Mouse (Mus musculus) MEL (cell line): ENCODE measurements around the gene Phgdh. TPM values are rescaled to one million over a fixed set of nuclear protein-coding genes. Genes with fewer than 3 reads are reported as not detected.
A peak's percentile ranks its signal among the peaks of the same experiment; 100 is the strongest.

ENCODE experiments used
- DNase-seq: peaks from one replicate; pipeline ENCODE4 v3.0.0; 2011; ENCODE audit warnings: low read depth, low spot score
- H3K27ac ChIP-seq: 2 replicates; pipeline ENCODE4 v1.5.1; 2012; ENCODE audit warnings: low read depth, mild to moderate bottlenecking, control low read depth, low read length, moderate library complexity; ENCODE audit not compliant: control insufficient read depth
- H3K27me3 ChIP-seq, 2 experiments: fragments of 150-350 bp in 1 of 2; sonication (generic) in 1 of 2; 2 replicates each; pipeline ENCODE4 v1.6.1; 2012; ENCODE audit warnings: low read length in 2 of 2, mild to moderate bottlenecking in 2 of 2, improper control_type of control experiment in 1 of 2, moderate library complexity in 1 of 2; ENCODE audit not compliant: insufficient read depth in 2 of 2, control insufficient read depth in 1 of 2
- H3K36me3 ChIP-seq, 2 experiments: 2 replicates each; pipeline ENCODE4 v1.6.1; 2012 to 2014; ENCODE audit warnings: low read length in 2 of 2, improper control_type of control experiment in 1 of 2, inconsistent platforms in 1 of 2, mild to moderate bottlenecking in 1 of 2; ENCODE audit not compliant: insufficient read depth in 2 of 2, control insufficient read depth in 1 of 2
- H3K4me1 ChIP-seq, 2 experiments: fragments of 150-350 bp in 1 of 2; sonication (generic) in 1 of 2; 2 replicates each; pipeline ENCODE4 v1.6.1; 2012; ENCODE audit warnings: low read length in 2 of 2, improper control_type of control experiment in 1 of 2, mild to moderate bottlenecking in 1 of 2; ENCODE audit not compliant: insufficient read depth in 2 of 2, control insufficient read depth in 1 of 2
- H3K4me3 ChIP-seq, 2 experiments: fragments of 150-350 bp in 1 of 2; sonication (generic) in 1 of 2; 2 replicates each; pipeline ENCODE4 v1.5.1; 2012; ENCODE audit warnings: low read depth in 2 of 2, low read length in 2 of 2, mild to moderate bottlenecking in 2 of 2, moderate library complexity in 2 of 2, control low read depth in 1 of 2, improper control_type of control experiment in 1 of 2; ENCODE audit not compliant: control insufficient read depth in 1 of 2, insufficient read depth in 1 of 2
- H3K79me2 ChIP-seq: 2 replicates; pipeline ENCODE4 v1.6.1; 2012; ENCODE audit warnings: mild to moderate bottlenecking, low read length, moderate library complexity; ENCODE audit not compliant: control insufficient read depth, poor library complexity, insufficient read depth
- H3K9ac ChIP-seq: 2 replicates; pipeline ENCODE4 v1.6.1; 2012; ENCODE audit warnings: low read depth, mild to moderate bottlenecking, control low read depth, low read length, moderate library complexity; ENCODE audit not compliant: control insufficient read depth, poor library complexity, severe bottlenecking
- H3K9me3 ChIP-seq: fragments of 150-350 bp; sonication (generic); replicated peaks from 2 replicates; pipeline ENCODE4 v1.6.1; 2012; ENCODE audit warnings: mild to moderate bottlenecking, low read length, improper control_type of control experiment, moderate library complexity; ENCODE audit not compliant: insufficient read depth
- BHLHE40 ChIP-seq: IDR thresholded peaks from 2 replicates; pipeline ENCODE4 v1.6.1; 2012; ENCODE audit warnings: low read depth, mild to moderate bottlenecking, inconsistent platforms, low read length, improper control_type of control experiment, borderline replicate concordance
- E2F4 ChIP-seq: IDR thresholded peaks from 2 replicates; pipeline ENCODE4 v1.6.1; 2011; ENCODE audit warnings: low read depth, low read length, improper control_type of control experiment, borderline replicate concordance
- EP300 ChIP-seq, 2 experiments: IDR thresholded peaks; 2 replicates each; pipeline ENCODE4 v1.6.1; 2011; ENCODE audit warnings: improper control_type of control experiment in 2 of 2, low read length in 2 of 2, low read depth in 1 of 2, mild to moderate bottlenecking in 1 of 2
- ETS1 ChIP-seq: IDR thresholded peaks from 2 replicates; pipeline ENCODE4 v1.6.1; 2012; ENCODE audit warnings: low read depth, mild to moderate bottlenecking, inconsistent platforms, low read length, improper control_type of control experiment, moderate library complexity
- GATA1 ChIP-seq: IDR thresholded peaks from 2 replicates; pipeline ENCODE4 v1.6.1; 2011; ENCODE audit warnings: low read depth, low read length, improper control_type of control experiment
- MXI1 ChIP-seq: IDR thresholded peaks from 2 replicates; pipeline ENCODE4 v1.6.1; 2011; ENCODE audit warnings: mild to moderate bottlenecking, low read depth, low read length, improper control_type of control experiment
- MYC ChIP-seq: IDR thresholded peaks from 2 replicates; pipeline ENCODE4 v1.6.1; 2011; ENCODE audit warnings: low read depth, mild to moderate bottlenecking, low read length, improper control_type of control experiment, moderate library complexity
- NELFE ChIP-seq: IDR thresholded peaks from 2 replicates; pipeline ENCODE4 v1.6.1; 2011; ENCODE audit warnings: low read depth, low read length, improper control_type of control experiment
- NRF1 ChIP-seq: IDR thresholded peaks from 2 replicates; pipeline ENCODE4 v1.6.1; 2014; ENCODE audit warnings: low read depth, mild to moderate bottlenecking, inconsistent platforms, low read length, improper control_type of control experiment, moderate library complexity; ENCODE audit not compliant: poor library complexity, insufficient read depth, severe bottlenecking
- POLR2A ChIP-seq, 2 experiments: IDR thresholded peaks; 2 replicates each; pipeline ENCODE4 v1.6.1; 2011 to 2012; ENCODE audit warnings: low read length in 2 of 2, mild to moderate bottlenecking in 2 of 2, control low read depth in 1 of 2, improper control_type of control experiment in 1 of 2, low read depth in 1 of 2, moderate library complexity in 1 of 2; ENCODE audit not compliant: control insufficient read depth in 1 of 2, insufficient read depth in 1 of 2, poor library complexity in 1 of 2
- POLR2AphosphoS2 ChIP-seq: IDR thresholded peaks from 2 replicates; pipeline ENCODE4 v1.6.1; 2011; ENCODE audit warnings: low read length, improper control_type of control experiment
- RCOR1 ChIP-seq: IDR thresholded peaks from 2 replicates; pipeline ENCODE4 v1.6.1; 2012; ENCODE audit warnings: low read depth, mild to moderate bottlenecking, inconsistent platforms, low read length, improper control_type of control experiment
- SIN3A ChIP-seq: IDR thresholded peaks from 2 replicates; pipeline ENCODE4 v1.6.1; 2012; ENCODE audit warnings: low read length, improper control_type of control experiment, inconsistent platforms
- USF1 ChIP-seq: IDR thresholded peaks from 2 replicates; pipeline ENCODE4 v1.6.1; 2014; ENCODE audit warnings: low read depth, mild to moderate bottlenecking, inconsistent platforms, low read length, improper control_type of control experiment, moderate library complexity
- ZNF384 ChIP-seq: IDR thresholded peaks from 2 replicates; pipeline ENCODE4 v1.6.1; 2012; ENCODE audit warnings: low read depth, mild to moderate bottlenecking, inconsistent platforms, low read length, improper control_type of control experiment
- polyA plus RNA-seq, 2 experiments: library from polyadenylated mRNA; stranded (reverse) in 1 of 2; unstranded in 1 of 2; fragments of >175 nt in 1 of 2; fragments of >200 nt in 1 of 2; gene quantifications; 2 replicates each; pipeline versions ENCODE4 v1.2.1 to v1.2.4; 2012; ENCODE audit warnings: low replicate concordance in 2 of 2, low read depth in 1 of 2; ENCODE audit not compliant: insufficient read length in 2 of 2, insufficient read depth in 1 of 2, missing spikeins in 1 of 2
- total RNA-seq: library from RNA; depleted of rRNA; stranded (reverse); fragments of 300-350 nt; gene quantifications from 2 replicates; pipeline ENCODE4 v1.2.3, GENCODE M21; 2012

Phgdh gene
- total and polyA plus RNA-seq, 3 experiments = 247 to 303 TPM; not detected in 1

GRCm38 (mm10) chr3:98340818-98341594, 1.2 kb upstream of the Phgdh start:
- peak overlapping the region; percentile 21 for H3K9ac ChIP-seq
- H3K9me3 ChIP-seq = no peaks in the 10 kb centered on the region
- peak overlapping the region; percentile 22 to 40 for H3K4me3 ChIP-seq
- peaks cover 12 to 45% of the 10 kb centered on the region in 2 experiments for H3K4me1 ChIP-seq
- peaks cover 0 to 38% of the 10 kb centered on the region in 2 experiments; a peak in 2 of 4 replicates for H3K36me3 ChIP-seq
- peaks cover 35% of the 10 kb centered on the region for H3K79me2 ChIP-seq
- DNase-seq = peak; percentile 52
- no peaks in the 10 kb centered on the region for H3K27me3 ChIP-seq
- peak overlapping the region; percentile 42 for H3K27ac ChIP-seq
- peak; percentile 37; the same call in 1 of the 2 replicates for TF ChIP-seq SIN3A
- peak; percentile 78 for TF ChIP-seq GATA1
- TF ChIP-seq ETS1 = 0 out of 2 replicates have a peak, but pooled peaks have one; percentile 58
- TF ChIP-seq USF1 = peak; percentile 56
- TF ChIP-seq NRF1 = no peak
- TF ChIP-seq MXI1 = peak; percentile 46; the same call in 1 of the 2 replicates
- no peak for TF ChIP-seq RCOR1

DNA sequence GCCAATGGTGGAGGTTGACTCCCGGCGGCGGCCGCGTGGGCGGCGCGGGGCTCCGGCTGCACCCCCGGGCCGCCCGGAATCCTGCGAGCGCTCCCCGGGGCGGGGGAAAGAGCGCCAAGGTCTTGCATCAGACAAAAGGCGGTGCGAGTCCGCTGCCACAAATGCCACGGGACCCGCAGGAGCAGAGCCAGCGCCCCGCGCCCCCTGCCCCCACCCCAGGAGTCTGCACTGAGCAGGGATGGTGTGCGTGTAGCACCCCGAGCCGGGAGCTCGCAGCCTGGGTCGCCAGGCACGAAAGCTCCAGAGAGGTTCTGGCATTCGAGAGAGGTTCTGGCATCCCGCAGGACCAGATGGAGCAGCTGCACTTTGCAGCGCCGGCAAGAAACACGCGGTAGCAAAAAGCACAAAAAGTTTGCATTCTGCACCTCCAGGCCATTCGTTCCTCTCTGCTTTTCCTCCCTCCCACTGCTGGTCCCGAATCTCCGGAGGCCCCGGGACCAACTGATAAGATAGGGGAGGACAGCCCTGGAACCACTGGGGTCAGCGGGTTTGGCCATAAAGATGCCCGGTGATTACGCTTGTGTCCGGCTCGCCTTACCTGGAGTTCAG, 589 bp downstream of the Phgdh start:
- H3K9ac ChIP-seq = peak overlapping the region; percentile 80
- H3K4me1 ChIP-seq = peaks cover 14 to 54% of the 10 kb centered on the region in 2 experiments
- peaks cover 0 to 42% of the 10 kb centered on the region in 2 experiments; a peak in 2 of 4 replicates for H3K36me3 ChIP-seq
- H3K9me3 ChIP-seq = no peaks in the 10 kb centered on the region
- peak overlapping the region; percentile 73 for H3K27ac ChIP-seq
- peaks cover 40% of the 10 kb centered on the region for H3K79me2 ChIP-seq
- no peaks in the 10 kb centered on the region for H3K27me3 ChIP-seq
- H3K4me3 ChIP-seq = peak overlapping the region; percentile 96 to 97
- TF ChIP-seq GATA1 = peak; percentile 22; the same call in 1 of the 2 replicates
- no peak for TF ChIP-seq BHLHE40
- no peak for TF ChIP-seq POLR2AphosphoS2
- TF ChIP-seq EP300 (IDR thresholded peaks at IDR 0.05; ENCODE audit: low read depth in 1 of 2, low read length in 2 of 2) = 0 out of 4 replicates have a peak, but pooled peaks of 1 of the 2 experiments have one; percentile 20
- 0 out of 2 replicates have a peak, but pooled peaks have one; percentile 12 for TF ChIP-seq E2F4
- TF ChIP-seq POLR2A (IDR thresholded peaks at IDR 0.05; ENCODE audit: control insufficient read depth in 1 of 2, insufficient read depth in 1 of 2, low read depth in 1 of 2, low read length in 2 of 2, poor library complexity in 1 of 2) = peak in 1 of 2 experiments; percentile 51; a peak in 1 of 4 replicates
- peak; percentile 57; the same call in 1 of the 2 replicates for TF ChIP-seq NELFE
- TF ChIP-seq SIN3A = no peak
- TF ChIP-seq MYC = no peak; the same call in 1 of the 2 replicates
- no peak for TF ChIP-seq ZNF384
- peak; percentile 62 for DNase-seq
